Mouse (Mus musculus): ENCODE data around the gene Letmd1. TPM values are rescaled to one million over a fixed set of nuclear protein-coding genes. Genes with fewer than 3 reads are reported as not detected.
A peak's percentile ranks its signal among the peaks of the same experiment; 100 is the strongest.
"Not testable (repeated sequence)": the region's sequence is repeated elsewhere in the genome, so short reads cannot be mapped to it uniquely, and the experiment has no call there.

Letmd1 gene
- 100 to 1,000 TPM in 1 of 2 experiments, 10 to 100 TPM in 1; 93.9 to 111 TPM for total RNA-seq (2021)
- long read RNA-seq, experiment 1, transcript Letmd1-201 (9 exons, 2,502 nt), result major isoform, 50 of 89 reads
- long read RNA-seq, experiment 1, transcript Letmd1-206 (9 exons, 1,222 nt), result minor isoform, 9 of 89 reads
- long read RNA-seq, experiment 1, partial matches to known transcripts, result 17 of 89 reads
- long read RNA-seq, experiment 1, other reads (novel, unspliced or antisense), result 13 of 89 reads
- long read RNA-seq, experiment 2, transcript Letmd1-206 (9 exons, 1,222 nt), result minor isoform, 9 of 131 reads
- long read RNA-seq, experiment 2, transcript Letmd1-201 (9 exons, 2,502 nt), result major isoform, 75 of 131 reads
- long read RNA-seq, experiment 2, partial matches to known transcripts, result 14 of 131 reads
- long read RNA-seq, experiment 2, other reads (novel, unspliced or antisense), result 29 of 131 reads

DNA sequence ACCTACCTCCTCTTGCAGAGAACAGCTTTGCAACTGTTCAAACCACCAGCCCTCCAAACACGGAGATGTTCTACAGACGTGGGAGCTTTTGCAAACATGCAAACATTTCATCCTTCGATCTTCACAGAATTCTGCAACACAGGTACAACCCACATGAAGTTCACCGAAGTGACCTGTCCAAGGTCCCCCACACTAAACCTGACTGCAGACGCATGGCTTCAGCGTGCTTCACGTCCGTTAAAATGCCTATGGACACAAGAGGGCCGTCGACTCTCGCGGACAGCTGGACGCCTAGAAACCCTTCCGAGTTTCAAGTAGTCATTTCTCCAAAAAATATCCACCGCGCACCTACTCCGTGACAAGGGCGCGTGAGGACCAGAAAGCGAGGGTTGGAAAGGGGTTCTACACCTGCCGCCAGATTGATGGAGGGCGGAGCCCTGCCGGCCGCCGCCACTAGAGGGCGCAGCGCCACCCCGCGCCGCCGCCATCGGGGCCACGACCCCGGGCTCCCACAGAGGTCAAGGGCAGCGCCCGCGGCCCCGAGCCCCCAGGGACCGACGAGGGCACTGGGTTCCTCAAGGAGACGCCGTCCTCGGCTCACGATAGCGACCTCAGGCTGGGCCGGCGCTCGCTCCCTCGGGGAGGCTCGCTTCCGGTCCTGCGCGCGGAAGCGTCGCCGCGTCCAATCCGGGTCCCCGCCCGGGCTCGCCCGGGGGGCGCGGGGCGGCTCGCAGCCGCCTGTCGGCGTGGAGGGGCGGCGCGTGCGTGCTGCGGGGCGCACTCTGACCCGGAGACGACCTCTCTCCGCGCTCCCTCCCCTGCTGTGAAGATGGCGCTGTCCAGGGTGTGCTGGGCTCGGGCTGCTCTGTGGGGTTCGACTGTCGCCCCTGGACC is at the start of gene Letmd1:
Letmd1 (plus strand) TSS at position 729 of the 894 bp plus-strand sequence.
- DNase-seq (ENCODE audit: low spot score in 2 of 2), result peak; percentile 76 to 81

DNA sequence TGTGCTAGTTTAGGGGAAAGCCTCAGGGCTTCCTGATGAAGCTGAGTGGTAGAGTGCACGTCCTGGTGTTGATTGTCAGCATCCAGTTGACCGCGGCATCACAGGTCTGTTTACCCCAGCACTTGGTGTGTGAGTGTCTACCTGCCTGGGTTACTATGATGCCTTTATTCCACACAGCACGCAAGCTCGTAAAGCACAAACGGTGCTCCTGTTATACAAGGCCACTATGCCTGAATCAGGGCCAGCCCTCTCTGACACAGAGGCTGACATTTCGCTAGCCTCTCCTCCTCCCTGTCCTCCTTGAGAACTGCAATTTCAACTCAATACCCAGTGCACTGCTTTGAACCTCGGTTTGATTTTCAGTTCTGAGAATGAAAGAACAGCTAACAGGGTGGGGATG is 49.5 kb upstream of the Letmd1 start:
- DNase-seq (ENCODE audit: low spot score in 2 of 2), result no peak

DNA sequence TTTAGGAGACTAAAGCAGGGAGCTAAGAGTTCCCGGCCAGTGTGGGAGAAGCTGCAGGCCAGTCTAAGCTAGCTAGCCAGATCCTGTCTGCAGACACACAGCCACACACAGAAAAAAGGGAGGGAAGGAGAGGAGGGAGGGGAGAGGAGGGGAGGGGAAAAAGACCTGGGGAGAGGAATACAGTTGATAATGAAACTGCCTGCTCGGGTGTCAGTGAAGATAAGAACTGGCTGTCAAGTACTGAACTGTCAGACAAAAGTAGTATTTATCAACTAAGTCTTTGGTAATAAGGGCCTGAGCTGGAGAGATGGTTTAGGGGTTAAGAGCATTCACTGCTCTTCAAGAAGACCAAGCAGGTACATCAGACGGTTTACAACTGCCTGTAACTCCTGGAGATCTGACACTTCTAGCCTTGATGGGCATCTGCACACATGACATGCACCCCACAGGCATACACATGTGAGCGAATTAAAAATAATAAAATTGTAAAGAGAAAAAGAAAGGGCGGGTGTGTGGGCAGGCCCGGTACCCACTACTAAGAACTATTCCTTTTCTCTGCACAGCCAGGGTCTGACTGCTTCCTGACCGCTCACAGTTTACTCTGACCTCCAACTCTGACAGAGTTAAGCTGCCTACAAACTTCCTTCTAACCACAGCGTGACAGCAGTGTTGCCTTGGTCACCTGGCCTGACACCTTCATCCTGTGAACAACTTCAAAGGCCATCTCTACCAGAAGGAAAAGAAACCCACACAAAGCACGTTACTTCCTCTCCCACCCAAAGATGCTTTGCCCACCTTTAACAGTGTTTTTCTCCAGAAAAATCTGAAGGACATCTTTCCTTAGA is 48.7 kb upstream of the Letmd1 start:
- DNase-seq (ENCODE audit: low spot score in 2 of 2), result no peak

DNA sequence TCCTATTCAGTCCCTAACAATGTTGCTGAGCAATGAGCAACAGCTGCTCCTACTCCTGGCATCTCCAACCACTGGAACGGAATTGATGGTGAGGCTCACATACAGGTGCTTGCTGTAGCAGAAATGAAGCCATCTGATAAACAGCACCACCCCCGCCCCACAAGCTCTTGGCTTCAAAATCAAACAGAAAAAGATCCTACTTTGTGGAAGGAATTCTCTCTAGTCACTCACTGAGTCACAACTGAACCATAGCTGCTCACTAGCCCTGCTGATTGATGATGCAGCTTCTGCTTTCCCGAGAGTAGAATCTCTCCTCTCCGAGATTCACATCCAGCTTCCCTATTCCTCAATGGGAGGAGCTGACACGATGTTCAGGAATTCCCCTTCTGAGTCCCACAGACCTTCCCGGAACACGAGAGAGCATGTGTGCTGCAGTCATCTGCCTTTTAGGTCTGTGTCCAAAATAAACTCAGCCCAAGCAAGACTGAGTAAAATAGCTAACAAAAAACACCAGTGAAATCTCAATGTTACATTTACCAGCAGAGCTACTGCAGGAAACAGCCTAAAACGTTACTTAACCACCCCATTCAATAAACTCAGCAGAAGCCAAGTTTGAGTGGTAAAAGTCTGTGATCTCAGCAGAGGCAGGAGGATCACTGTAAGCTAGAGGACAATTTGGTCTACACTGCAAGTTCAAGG is 47.6 kb upstream of the Letmd1 start:
- no peak for DNase-seq (ENCODE audit: low spot score in 2 of 2)

DNA sequence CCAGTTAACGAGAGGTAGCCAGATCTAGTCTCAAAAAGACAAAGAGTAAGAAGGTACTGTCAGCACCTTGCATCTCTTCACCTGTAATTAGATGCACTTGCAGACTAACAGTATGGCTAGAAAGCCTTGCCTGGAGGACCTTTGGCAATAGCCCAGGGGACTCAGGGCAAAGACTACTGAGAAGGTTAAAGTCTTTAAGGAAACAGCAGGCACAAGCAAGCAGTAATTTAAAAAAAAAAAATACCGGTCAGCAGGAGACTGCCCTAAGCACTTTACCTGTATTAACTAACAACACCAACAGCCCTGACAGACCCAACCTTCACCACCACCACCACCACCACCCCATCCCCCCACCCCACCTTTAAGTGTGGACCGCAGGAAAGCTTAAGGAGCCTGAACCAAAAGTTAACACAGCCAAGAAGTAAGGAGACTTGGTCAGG is 47.0 kb upstream of the Letmd1 start, which contains the start of gene Gm5475:
Gm5475 (plus strand) TSS at position 390 of the 440 bp plus-strand sequence.
- not testable (repeated sequence) for DNase-seq (ENCODE audit: low spot score in 2 of 2)

DNA sequence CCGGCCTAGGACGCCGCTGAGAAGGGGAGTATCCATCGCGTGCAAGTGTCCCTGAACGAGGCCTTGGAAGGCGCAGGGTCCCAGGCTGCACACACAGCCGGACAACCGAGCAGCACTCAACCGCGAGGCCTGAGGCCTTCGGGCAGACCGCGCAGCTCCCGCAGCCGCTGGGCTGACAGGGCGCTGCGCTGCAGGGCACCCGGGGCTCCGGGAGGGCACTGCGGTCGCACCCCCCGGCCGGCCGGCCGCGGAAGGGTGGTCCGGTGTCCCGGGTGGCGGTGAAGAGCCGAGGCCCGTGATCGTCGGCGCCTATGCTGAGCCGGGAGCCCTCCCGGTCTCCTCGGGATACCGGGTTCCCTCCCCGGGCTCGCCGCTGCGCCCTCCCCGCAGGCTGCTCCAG is 46.3 kb upstream of the Letmd1 start:
- DNase-seq (ENCODE audit: low spot score in 2 of 2), result no peak

DNA sequence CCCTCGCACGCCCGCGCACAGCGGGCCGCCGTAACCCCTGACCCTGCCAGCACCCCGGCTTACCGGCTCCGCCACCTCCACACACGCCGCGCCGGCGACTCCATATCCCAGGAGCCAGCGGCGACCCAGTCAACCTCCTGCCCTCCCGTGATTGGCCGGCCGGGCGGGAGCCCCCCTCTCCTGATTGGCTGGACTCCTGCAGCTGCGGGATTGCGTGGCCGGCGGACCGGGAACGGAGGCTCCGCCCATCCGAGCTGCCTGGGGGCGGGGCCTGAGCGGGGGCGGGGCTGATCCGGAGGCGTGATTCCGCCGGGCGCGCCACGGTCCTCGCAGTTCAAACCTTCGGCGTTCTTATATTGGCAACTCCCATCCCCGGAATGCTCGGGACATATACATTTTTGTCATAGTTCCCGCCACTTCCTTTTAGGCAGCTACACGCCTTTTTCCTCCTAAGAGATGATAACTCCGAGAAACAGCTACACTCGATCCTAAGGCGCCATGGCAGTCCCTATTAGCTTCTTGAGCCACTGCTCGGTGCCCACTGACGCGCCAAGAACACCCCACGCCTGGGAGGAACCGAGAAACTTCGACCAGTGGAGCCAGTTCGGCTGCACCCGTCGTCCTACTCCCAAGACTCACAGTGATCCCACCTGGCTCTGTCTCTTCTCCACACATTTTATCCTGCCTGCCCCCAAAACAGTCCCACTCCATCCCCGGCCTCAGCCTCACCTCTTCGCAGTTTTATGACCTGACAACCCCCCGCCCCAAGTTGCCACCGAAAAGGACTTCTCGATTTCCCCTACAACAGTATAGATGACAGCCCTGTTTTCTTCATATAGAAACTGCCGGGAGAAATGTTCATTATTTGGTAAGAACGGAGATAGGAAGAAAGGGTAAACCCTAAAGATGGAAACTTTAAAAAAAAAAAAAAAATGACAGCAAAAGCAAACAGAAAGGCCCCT is 45.6 kb upstream of the Letmd1 start:
- DNase-seq (ENCODE audit: low spot score in 2 of 2), result peak; percentile 95 to 96

DNA sequence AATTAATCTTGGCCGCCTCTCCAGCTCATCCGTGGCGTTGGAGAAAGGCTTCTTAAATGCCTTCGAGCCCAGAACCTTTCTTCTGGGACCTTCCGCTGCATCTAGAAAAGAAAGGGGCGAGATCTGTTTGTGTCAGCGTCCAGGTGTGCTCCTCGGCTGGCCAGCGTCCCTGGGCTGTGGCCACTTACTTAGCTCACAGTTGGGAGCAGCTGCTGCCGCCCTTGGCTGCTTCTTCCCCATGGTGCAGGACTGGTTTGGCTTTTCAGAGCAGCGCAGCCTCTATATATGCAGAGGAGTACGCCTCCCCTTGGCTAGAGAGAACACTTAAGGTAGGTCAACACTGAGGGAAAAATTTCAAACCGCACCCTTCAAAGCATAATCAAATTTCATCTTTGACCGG is 44.9 kb upstream of the Letmd1 start:
- no peak for DNase-seq (ENCODE audit: low spot score in 2 of 2)

DNA sequence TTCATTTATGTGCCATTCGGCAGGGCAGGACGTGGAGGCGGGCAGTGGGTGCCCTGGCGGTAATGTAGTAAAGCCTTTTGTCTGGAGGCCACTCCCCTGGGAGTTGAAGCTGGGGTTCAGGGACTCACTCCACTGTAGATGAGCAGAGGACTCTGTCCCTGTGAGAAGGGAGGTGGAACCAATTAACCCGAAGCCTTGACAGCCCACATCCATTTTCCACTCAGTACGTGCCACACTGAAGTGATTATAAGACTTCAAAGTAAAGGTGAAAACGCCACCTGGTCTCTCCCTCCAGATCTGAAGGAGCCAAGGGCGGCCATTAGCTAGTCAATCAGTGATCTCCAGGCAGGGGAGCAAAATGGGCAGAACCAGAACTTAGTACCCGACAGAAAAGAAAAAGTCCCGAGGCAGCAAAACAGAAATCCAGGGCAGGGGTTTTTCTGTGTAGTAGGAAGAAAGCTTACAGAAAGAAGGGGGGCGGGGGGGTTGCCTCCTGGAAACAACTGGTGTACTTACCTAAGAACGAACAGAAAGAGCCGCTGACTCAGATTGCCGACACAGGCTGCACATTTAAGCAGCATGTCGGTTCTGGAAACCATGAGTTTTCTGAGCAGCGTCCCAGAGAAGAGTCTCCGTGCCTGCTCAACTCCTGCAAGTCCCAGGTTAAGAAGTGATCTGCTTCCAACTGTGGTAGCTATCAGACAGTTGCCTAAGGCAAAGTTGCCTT is 44.3 kb upstream of the Letmd1 start, which contains the start of gene Slc11a2:
Slc11a2 (minus strand) TSS at position 677 of the 727 bp plus-strand sequence.
- DNase-seq (ENCODE audit: low spot score in 2 of 2), result no peak

DNA sequence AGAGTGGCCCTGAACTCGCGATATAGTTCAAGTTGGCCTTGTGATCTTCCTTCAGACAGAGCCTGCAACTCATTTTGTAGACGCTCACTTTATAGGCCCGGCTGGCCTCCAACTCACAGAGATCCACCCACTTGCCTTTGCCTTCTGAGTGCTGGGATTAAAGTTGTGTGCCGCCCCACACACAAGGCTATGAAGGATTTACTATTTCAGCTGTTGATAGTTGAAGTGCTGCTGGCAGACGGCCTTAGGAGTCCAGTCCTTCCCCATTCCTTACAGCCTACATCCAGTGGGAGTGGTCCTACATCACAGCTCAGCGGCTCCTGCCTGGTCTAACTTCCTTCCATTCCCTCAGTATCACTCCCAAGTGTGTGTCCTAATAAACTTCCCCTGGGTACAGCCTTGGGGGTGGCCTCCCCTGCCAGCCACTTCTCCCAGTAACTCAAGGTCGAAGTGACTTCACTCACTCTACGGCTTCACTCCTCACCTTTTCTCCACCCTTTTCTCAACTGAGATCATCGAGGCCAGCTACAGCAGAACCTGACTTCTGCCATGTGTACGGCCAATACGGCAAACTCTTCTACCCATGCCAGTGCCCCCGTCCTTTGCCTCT is 40.4 kb upstream of the Letmd1 start:
- DNase-seq (ENCODE audit: low spot score in 2 of 2), result no peak

DNA sequence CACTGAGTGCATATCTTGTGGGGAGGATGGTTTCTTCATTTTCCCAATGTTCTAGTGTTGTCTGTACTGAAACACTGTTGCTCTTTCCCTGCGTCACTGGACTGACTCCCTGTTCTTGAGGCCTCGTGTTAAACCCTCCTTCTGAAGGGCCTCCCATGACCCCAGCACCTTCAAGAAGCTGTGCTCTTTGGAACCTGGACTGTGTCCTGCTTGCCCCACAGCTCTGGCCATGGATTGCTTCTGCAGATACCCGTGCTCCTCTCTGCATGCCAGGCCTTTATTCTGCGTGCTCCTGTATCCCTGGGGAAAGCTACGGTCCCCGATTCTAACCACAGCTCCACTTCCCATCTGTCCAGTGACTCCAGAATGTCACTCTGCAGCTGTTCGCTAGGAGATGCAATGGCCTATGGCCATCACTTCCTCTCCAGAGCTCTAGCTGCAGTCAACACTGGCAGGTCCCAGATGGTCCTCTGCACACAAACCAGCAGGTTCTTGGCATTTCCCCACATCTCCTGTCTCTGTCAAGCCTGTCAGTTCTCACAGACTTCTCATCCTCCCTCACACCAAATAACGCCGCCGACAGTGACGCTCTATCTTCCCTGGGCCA is 38.8 kb upstream of the Letmd1 start:
- no peak for DNase-seq (ENCODE audit: low spot score in 2 of 2)

DNA sequence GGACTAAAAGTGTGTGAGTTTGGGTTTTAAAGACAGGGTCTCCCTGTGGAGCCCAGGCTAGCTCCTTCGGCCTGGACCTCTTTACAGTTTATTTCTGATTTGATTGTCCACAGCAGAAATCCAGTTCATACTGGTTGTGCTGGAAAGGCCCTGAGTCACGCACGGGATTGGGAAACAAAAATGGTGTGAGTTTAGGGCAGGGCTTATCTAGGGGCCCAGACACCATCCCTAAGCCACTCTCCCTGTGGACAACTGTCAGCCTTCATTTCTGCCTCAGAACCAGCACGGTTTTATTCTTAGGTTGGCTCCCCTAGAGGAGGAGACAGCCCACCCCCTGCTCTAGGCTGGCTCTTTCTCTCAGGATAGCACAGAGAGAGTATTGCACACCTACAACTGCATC is 35.6 kb upstream of the Letmd1 start:
- no peak for DNase-seq (ENCODE audit: low spot score in 2 of 2)

DNA sequence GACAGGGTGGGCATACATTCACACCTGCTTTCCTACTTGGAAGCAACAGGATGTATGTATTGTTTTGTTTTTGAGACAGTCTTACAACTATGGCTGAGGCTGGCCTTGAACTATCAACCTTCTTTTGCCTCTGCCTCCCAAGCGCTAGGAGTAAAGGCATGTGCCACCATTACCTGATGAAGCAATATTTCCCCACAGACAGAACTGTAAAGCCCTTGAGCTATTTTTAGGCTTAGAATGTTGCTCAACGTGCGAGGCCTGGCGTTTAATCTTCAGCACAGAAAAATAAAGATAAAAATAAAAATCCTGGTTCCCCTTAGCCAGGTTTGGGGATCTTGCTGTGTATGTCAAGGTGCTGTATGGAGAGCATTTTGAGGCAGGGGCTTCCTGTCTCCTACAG is 32.7 kb upstream of the Letmd1 start:
- DNase-seq (ENCODE audit: low spot score in 2 of 2), result no peak

DNA sequence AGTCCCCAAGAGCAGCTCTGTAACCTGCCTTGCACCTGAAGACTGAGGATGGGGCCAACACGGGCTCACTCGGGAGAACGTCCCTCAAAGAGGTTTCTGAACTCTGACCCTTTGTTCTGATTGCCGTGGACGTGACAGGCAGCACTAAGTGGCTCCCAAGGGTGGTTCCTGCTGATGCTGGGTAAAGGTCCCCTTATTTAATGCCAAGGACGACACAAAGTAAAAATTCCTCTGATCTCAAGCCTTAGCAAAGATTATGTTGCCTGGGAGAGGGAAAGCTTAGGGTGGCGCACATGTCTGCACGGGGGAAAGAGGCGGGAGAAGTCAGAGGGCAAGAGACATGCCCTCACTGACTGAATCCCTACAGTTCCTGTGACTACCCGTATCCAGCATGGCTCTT is 32.3 kb upstream of the Letmd1 start:
- no peak for DNase-seq (ENCODE audit: low spot score in 2 of 2)

DNA sequence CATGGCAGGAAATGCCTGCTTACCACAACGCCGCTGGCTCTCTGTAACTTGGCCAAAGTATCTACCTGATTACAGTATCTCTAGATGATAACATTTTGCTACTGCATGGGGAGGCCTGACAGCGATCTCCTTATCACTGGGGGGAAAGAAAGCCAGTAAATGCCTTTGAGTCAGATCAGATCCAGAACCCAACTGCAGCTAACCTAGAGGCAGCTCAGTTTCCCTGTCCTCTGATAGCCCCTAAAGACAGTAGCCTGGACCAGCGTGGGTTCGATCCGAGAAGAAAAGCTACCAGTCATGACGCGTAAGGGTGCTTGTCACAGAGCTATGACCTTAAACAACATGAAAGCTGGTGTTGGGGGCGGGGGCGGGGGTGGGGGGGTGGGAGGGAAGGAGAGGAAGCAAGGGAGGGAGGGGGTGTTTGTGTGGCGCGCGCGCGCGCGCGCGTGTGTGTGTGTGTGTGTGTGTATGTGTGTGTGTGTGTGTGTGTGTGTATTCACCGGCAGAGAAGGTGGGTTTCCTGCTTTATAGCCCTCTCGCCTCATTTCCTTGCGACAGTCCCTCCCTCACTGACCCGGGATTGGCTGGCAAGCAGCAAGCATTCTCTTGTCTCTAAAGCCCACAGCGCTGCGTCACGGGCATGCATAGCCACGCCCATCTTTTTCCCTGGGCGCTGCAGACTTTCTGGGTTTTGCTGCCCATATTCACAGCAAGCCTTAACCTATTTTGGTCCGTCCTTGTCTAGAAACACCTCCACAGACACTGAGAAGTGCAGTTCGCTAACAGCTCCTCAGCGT is 25.5 kb upstream of the Letmd1 start:
- DNase-seq (ENCODE audit: low spot score in 2 of 2), result peak in 1 of 2 experiments; percentile 73

DNA sequence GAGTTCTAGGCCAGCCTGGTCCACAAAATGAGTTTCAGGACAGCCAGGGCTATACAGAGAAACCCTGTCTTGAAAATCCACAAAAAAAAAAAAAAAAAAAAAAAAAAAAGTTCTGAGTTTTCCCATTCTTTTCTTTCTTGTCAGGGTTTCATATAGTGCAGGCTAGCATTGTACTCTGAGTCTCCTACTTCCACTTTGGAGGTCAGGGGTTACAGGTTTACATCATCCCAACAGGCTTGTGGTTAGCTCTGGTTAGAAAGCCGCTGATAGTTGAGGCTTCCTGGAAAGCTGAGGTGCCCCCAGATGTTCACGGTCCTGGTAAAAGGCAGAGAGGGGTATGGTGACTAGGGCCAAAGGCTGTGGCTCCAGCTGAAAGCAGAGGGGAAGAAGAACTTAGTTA is 21.9 kb upstream of the Letmd1 start:
- DNase-seq (ENCODE audit: low spot score in 2 of 2), result no peak

DNA sequence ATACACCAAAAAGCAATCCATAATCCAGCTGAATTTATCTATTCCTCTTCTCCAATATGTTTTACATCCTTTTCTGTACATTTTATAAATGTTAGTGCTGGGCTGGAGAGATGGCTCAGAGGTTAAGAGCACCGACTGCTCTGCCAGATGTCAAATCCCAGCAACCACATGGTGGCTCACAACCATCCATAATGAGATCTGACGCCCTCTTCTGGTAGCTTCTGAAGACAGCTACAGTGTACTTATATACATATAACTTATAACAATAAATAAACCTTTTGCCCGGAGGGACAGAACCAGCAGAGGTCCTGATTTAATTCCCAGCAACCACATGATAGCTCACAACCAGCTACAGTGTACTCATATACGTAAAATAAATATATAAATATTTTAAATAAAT is 20.3 kb upstream of the Letmd1 start:
- no peak for DNase-seq (ENCODE audit: low spot score in 2 of 2)
